Mouse (Mus musculus): ENCODE results near the gene Txndc9. TPM values are rescaled to one million over a fixed set of nuclear protein-coding genes. Genes with fewer than 3 reads are reported as not detected.

Txndc9 gene
- polyA plus RNA-seq, 1 experiment from 2014 or later, result 125 TPM

GRCm38 (mm10) chr1:38011647-38012046, 14.0 kb upstream of the Txndc9 start:
- no peaks in the 10 kb centered on the region for H3K27me3 ChIP-seq (ENCODE audit: control insufficient read depth, insufficient read depth, low read length)
- H3K4me1 ChIP-seq (ENCODE audit: control insufficient read depth, insufficient read depth, low read length), result no peaks in the 10 kb centered on the region; the same call in 1 of the 2 replicates
- no peak overlapping the region for H3K27ac ChIP-seq (ENCODE audit: low read length)
- WGBS, result 77% methylated on average over 6 of the region's 6 CpGs
- no peak overlapping the region for H3K9ac ChIP-seq (ENCODE audit: low read length)
- H3K4me2 ChIP-seq (ENCODE audit: low read depth, low read length), result no peak overlapping the region
- no peaks in the 10 kb centered on the region for H3K9me3 ChIP-seq (replicated peaks; ENCODE audit: control insufficient read depth, low read length)
- no peak overlapping the region for H3K4me3 ChIP-seq (replicated peaks; ENCODE audit: low read length)
- peak; percentile 44; the same call in 1 of the 2 replicates for ATAC-seq (ENCODE audit: insufficient read depth, low FRiP score)
- H3K36me3 ChIP-seq (ENCODE audit: control insufficient read depth, insufficient read depth, low read length), result no peaks in the 10 kb centered on the region

DNA sequence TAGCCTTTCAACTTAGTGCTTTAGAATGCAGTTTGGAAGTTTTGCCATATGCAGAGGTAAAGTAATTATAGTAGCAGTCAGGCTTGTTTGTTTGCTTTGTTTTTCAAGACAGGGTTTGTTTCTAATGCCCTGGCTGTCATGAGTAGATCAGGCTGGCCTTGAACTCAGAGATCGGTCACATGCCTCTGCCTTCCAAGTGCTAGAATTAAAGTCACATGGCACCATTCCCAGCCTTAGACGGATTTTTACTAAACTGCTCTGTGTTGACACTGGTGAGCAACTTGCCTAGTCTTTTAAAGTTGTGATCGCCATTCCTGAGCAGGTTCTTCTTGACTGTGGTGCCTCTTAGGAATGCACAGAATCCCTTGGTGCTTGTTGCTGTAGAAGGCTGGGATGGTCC, 9.0 kb upstream of the Txndc9 start:
- ATAC-seq (ENCODE audit: insufficient read depth, low FRiP score), result no peak
- 63% methylated on average over 3 of the region's 3 CpGs for WGBS
- Histone ChIP-seq H3K27me3 (ENCODE audit: control insufficient read depth, insufficient read depth, low read length) (no peaks in the 10 kb centered on the region), H3K4me1 (ENCODE audit: control insufficient read depth, insufficient read depth, low read length) (no peaks in the 10 kb centered on the region), H3K9ac (ENCODE audit: low read length) (no peak overlapping the region), H3K4me3 (replicated peaks; ENCODE audit: low read length) (no peak overlapping the region), H3K9me3 (replicated peaks; ENCODE audit: control insufficient read depth, low read length) (no peaks in the 10 kb centered on the region), H3K4me2 (ENCODE audit: low read depth, low read length) (no peak overlapping the region), H3K27ac (ENCODE audit: low read length) (no peak overlapping the region), H3K36me3 (ENCODE audit: control insufficient read depth, insufficient read depth, low read length) (no peaks in the 10 kb centered on the region)

DNA sequence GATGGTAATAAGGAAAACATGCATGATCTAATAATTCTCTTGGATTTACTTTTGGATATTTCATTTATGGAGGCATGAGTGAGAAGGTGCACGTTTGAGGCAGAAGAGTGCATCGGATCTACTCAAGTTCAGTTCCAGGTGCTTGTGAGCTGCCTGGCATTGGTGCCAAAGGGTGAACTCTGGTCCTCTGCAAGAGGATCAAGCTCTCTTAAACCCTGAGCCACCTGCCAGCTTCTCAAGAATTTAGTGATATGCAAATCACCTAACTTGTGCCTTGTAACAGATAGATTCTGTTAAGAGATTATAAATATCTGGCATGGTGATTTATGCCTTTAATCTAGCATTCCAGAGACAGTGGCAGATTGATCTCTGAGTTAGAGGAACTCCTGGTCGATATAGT, 5.4 kb upstream of the Txndc9 start:
- WGBS, result 78% methylated on average over 3 of the region's 3 CpGs
- no peak overlapping the region for H3K4me2 ChIP-seq (ENCODE audit: low read depth, low read length)
- no peaks in the 10 kb centered on the region for H3K36me3 ChIP-seq (ENCODE audit: control insufficient read depth, insufficient read depth, low read length)
- H3K27ac ChIP-seq (ENCODE audit: low read length), result no peak overlapping the region
- no peak for ATAC-seq (ENCODE audit: insufficient read depth, low FRiP score)
- H3K4me1 ChIP-seq (ENCODE audit: control insufficient read depth, insufficient read depth, low read length), result peaks cover 10% of the 10 kb centered on the region
- no peak overlapping the region for H3K4me3 ChIP-seq (replicated peaks; ENCODE audit: low read length)
- no peak overlapping the region for H3K9ac ChIP-seq (ENCODE audit: low read length)
- H3K27me3 ChIP-seq (ENCODE audit: control insufficient read depth, insufficient read depth, low read length), result no peaks in the 10 kb centered on the region
- H3K9me3 ChIP-seq (replicated peaks; ENCODE audit: control insufficient read depth, low read length), result no peaks in the 10 kb centered on the region

GRCm38 (mm10) chr1:38001956-38002355, 4.3 kb upstream of the Txndc9 start:
- WGBS, result 94% methylated on average over 9 of the region's 9 CpGs
- Histone ChIP-seq H3K4me3 (replicated peaks; ENCODE audit: low read length) (no peak overlapping the region), H3K9me3 (replicated peaks; ENCODE audit: control insufficient read depth, low read length) (no peaks in the 10 kb centered on the region), H3K27me3 (ENCODE audit: control insufficient read depth, insufficient read depth, low read length) (no peaks in the 10 kb centered on the region), H3K4me1 (ENCODE audit: control insufficient read depth, insufficient read depth, low read length) (peaks cover 10% of the 10 kb centered on the region), H3K36me3 (ENCODE audit: control insufficient read depth, insufficient read depth, low read length) (no peaks in the 10 kb centered on the region), H3K4me2 (ENCODE audit: low read depth, low read length) (no peak overlapping the region), H3K27ac (ENCODE audit: low read length) (no peak overlapping the region), H3K9ac (ENCODE audit: low read length) (no peak overlapping the region)
- ATAC-seq (ENCODE audit: insufficient read depth, low FRiP score), result no peak

DNA sequence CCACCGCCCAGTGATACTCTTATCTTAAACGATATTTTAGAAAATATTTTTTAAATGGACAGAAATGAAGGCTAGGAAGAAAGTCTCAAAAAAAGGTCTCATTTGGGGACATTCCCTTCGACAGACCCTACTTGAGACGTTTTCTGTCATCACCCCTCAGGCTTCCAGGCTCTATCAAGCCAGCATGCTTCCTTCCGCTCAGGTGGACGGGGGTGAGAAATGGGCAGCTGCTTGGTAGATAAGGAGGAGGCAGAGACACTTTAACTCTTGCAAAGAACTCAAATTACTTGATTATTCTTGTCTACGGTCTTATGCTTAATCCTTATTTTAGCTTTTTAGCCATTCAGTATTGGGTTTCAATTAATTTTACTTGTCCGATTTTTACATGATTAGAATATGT, 3.2 kb upstream of the Txndc9 start:
- Histone ChIP-seq H3K4me1 (ENCODE audit: control insufficient read depth, insufficient read depth, low read length) (peaks cover 16% of the 10 kb centered on the region), H3K9ac (ENCODE audit: low read length) (no peak overlapping the region), H3K27me3 (ENCODE audit: control insufficient read depth, insufficient read depth, low read length) (no peaks in the 10 kb centered on the region), H3K9me3 (replicated peaks; ENCODE audit: control insufficient read depth, low read length) (no peaks in the 10 kb centered on the region), H3K27ac (ENCODE audit: low read length) (no peak overlapping the region), H3K4me3 (replicated peaks; ENCODE audit: low read length) (no peak overlapping the region), H3K36me3 (ENCODE audit: control insufficient read depth, insufficient read depth, low read length) (no peaks in the 10 kb centered on the region), H3K4me2 (ENCODE audit: low read depth, low read length) (no peak overlapping the region)
- no peak for ATAC-seq (ENCODE audit: insufficient read depth, low FRiP score)
- 86% methylated on average over 8 of the region's 8 CpGs for WGBS

GRCm38 (mm10) chr1:37999552-37999951, 1.9 kb upstream of the Txndc9 start:
- no peak for ATAC-seq (ENCODE audit: insufficient read depth, low FRiP score)
- H3K9ac ChIP-seq (ENCODE audit: low read length), result peak overlapping the region; percentile 96; the same call in 1 of the 2 replicates
- peak overlapping the region; percentile 70 for H3K4me2 ChIP-seq (ENCODE audit: low read depth, low read length)
- no peaks in the 10 kb centered on the region for H3K36me3 ChIP-seq (ENCODE audit: control insufficient read depth, insufficient read depth, low read length)
- no peaks in the 10 kb centered on the region for H3K9me3 ChIP-seq (replicated peaks; ENCODE audit: control insufficient read depth, low read length)
- H3K27ac ChIP-seq (ENCODE audit: low read length), result no peak overlapping the region
- no peaks in the 10 kb centered on the region for H3K27me3 ChIP-seq (ENCODE audit: control insufficient read depth, insufficient read depth, low read length)
- WGBS, result 66% methylated on average over 3 of the region's 3 CpGs
- no peak overlapping the region for H3K4me3 ChIP-seq (replicated peaks; ENCODE audit: low read length)
- H3K4me1 ChIP-seq (ENCODE audit: control insufficient read depth, insufficient read depth, low read length), result peaks cover 16% of the 10 kb centered on the region

DNA sequence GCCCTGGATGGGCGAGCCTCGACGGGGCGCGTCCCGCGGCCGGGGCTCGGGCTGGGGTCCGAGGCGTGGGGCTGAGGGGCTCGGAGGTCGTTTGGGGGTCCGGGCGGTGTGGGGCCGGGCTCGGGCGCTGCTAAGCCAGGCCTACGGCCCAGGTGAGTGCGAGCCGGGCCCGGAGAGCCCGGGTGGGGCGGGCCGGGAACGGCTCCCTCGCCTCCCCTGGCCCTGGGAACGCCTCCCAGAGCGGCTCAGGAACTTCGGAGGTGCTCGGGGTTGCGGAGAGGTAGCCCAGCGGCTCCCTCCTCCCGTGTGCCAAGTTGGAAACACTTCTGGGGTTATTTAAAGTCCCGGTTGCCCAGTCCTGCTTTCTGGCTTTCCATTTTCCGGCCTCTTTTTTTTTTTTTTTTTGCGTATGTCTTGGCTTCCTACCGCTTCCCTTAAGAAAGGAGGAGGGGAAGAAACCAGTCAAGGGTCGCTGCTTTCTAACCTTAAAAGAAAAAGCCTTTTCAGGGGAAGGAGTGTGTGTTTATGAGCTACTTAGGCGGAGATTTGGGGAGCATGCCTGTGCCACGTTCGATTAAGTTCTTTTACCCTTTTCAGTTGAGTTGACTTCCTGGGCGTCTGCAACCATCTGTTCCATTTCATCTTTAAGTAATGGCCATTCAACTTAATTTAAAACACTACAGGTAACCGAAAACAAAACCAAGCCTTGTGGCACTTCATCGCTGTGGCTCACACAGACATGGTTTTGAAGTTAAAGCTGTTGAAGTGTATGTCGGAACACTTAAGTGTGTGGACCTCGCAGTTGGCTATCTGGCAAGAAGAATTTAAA, 892 bp upstream of the Txndc9 start:
- Histone ChIP-seq H3K36me3 (ENCODE audit: control insufficient read depth, insufficient read depth, low read length) (no peaks in the 10 kb centered on the region; the same call in 1 of the 2 replicates), H3K27me3 (ENCODE audit: control insufficient read depth, insufficient read depth, low read length) (no peaks in the 10 kb centered on the region), H3K9ac (ENCODE audit: low read length) (peak overlapping the region; percentile 96), H3K4me1 (ENCODE audit: control insufficient read depth, insufficient read depth, low read length) (peaks cover 16% of the 10 kb centered on the region), H3K27ac (ENCODE audit: low read length) (peak overlapping the region; percentile 80), H3K4me3 (replicated peaks; ENCODE audit: low read length) (peak overlapping the region; percentile 79), H3K9me3 (replicated peaks; ENCODE audit: control insufficient read depth, low read length) (no peaks in the 10 kb centered on the region), H3K4me2 (ENCODE audit: low read depth, low read length) (peak overlapping the region; percentile 70)
- 4% methylated on average over 30 of the region's 47 CpGs for WGBS
- peak; percentile 29; the same call in 1 of the 2 replicates for ATAC-seq (ENCODE audit: insufficient read depth, low FRiP score)

- peak; percentile 96 for ATAC-seq (ENCODE audit: insufficient read depth, low FRiP score)
- H3K4me1 ChIP-seq (ENCODE audit: control insufficient read depth, insufficient read depth, low read length), result peaks cover 16% of the 10 kb centered on the region
- no peaks in the 10 kb centered on the region for H3K27me3 ChIP-seq (ENCODE audit: control insufficient read depth, insufficient read depth, low read length)
- under 1% methylated on average over 42 of the region's 42 CpGs for WGBS
- H3K4me2 ChIP-seq (ENCODE audit: low read depth, low read length), result peak overlapping the region; percentile 78
- H3K36me3 ChIP-seq (ENCODE audit: control insufficient read depth, insufficient read depth, low read length), result peaks cover 10% of the 10 kb centered on the region
- H3K9me3 ChIP-seq (replicated peaks; ENCODE audit: control insufficient read depth, low read length), result no peaks in the 10 kb centered on the region
- H3K27ac ChIP-seq (ENCODE audit: low read length), result peak overlapping the region; percentile 92
- peak overlapping the region; percentile 96 for H3K9ac ChIP-seq (ENCODE audit: low read length)
- peak overlapping the region; percentile 79 for H3K4me3 ChIP-seq (replicated peaks; ENCODE audit: low read length)
These were observed 712 bp downstream of the Txndc9 start for GRCm38 (mm10) chr1:37996877-37997484.

DNA sequence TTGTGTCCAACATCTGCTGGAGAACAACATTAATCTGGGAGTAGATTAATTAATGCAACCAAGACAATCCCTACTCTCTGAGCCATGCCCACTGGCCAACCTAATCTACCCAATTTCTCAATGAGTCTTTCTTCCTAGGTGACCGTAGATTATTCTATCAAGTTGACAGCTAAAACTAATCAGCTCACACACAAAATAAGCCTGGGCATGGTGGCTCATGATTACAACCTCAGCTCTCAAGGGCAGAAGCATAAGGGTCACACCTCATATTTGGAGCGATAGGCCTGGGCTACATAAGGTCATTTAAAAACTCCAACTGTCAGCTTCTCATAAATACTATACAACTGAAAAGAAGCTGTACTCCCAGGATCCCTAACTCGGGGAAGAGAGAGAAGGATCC, 1.5 kb downstream of the Txndc9 start:
- no peak for ATAC-seq (ENCODE audit: insufficient read depth, low FRiP score)
- peak overlapping the region; percentile 82 for H3K9ac ChIP-seq (ENCODE audit: low read length)
- peak overlapping the region; percentile 79 for H3K4me3 ChIP-seq (replicated peaks; ENCODE audit: low read length)
- H3K4me1 ChIP-seq (ENCODE audit: control insufficient read depth, insufficient read depth, low read length), result peaks cover 16% of the 10 kb centered on the region
- no peaks in the 10 kb centered on the region for H3K9me3 ChIP-seq (replicated peaks; ENCODE audit: control insufficient read depth, low read length)
- WGBS, result 40% methylated on average over 3 of the region's 3 CpGs
- no peaks in the 10 kb centered on the region for H3K27me3 ChIP-seq (ENCODE audit: control insufficient read depth, insufficient read depth, low read length)
- H3K27ac ChIP-seq (ENCODE audit: low read length), result peak overlapping the region; percentile 92; the same call in 1 of the 2 replicates
- peaks cover 16% of the 10 kb centered on the region for H3K36me3 ChIP-seq (ENCODE audit: control insufficient read depth, insufficient read depth, low read length)
- peak overlapping the region; percentile 78 for H3K4me2 ChIP-seq (ENCODE audit: low read depth, low read length)
